In genomic region chr17:47449432-47449831, GRCm38 (mm10) we compare ENCODE assay signal across 18 mouse cellular contexts. TPM values are rescaled to one million over a fixed set of nuclear protein-coding genes. Genes with fewer than 3 reads are reported as not detected.
DNase-seq lines count a peak whose midpoint lies in the region; ATAC-seq and TF ChIP-seq lines count a peak whose summit lies in the region.
"Had no signal": no experiment of that assay in that cellular context is flagged by ENCODE, and none has a peak within 500 bp of the region (broad histone marks: within the 10 kb centered on the region; RNA-seq: fewer than 3 reads in every experiment).

No protein-coding gene starts in this region.

- no peak for DNase-seq in heart, postnatal 0 days (ENCODE audit: low spot score)
- no peak for DNase-seq in heart, adult 9 months (ENCODE audit: low spot score in 2 of 2)
- DNase-seq in lung, postnatal 25 days (ENCODE audit: low spot score) = no peak
- no peak for DNase-seq in stomach, postnatal 0 days (ENCODE audit: low spot score)
- no peak for DNase-seq in adrenal gland, adult (ENCODE audit: inconsistent age in 2 of 2, low spot score in 1 of 2)
- DNase-seq: adrenal gland, adult 2 months; cerebellum, adult 2 months; kidney, adult 8-10 months had no signal

- H3K4me3 ChIP-seq in heart, postnatal 0 days (ENCODE audit: low read depth, low read length) = no peak overlapping the region
- H3K4me3 ChIP-seq in lung, embryonic 15.5 days = no peak overlapping the region
- no peak overlapping the region; the same call in 1 of the 2 replicates for H3K4me3 ChIP-seq in intestine, embryonic 15.5 days (replicated peaks)
- H3K4me3 ChIP-seq in stomach, postnatal 0 days (ENCODE audit: low read depth, low read length) = no peak overlapping the region
- H3K4me3 ChIP-seq: forebrain, embryonic 15.5 days; myocyte had no signal

- peaks cover 61% of the 10 kb centered on the region for H3K4me1 ChIP-seq in heart, postnatal 0 days (ENCODE audit: control insufficient read depth, insufficient read depth)
- H3K4me1 ChIP-seq in lung, embryonic 15.5 days = peaks cover 64% of the 10 kb centered on the region
- H3K4me1 ChIP-seq in intestine, embryonic 15.5 days (replicated peaks) = peaks cover 54% of the 10 kb centered on the region
- peaks cover 14% of the 10 kb centered on the region for H3K4me1 ChIP-seq in stomach, postnatal 0 days (replicated peaks; ENCODE audit: control insufficient read depth, insufficient read depth)
- H3K4me1 ChIP-seq: forebrain, embryonic 15.5 days had no signal

- no peak for TF ChIP-seq EP300 in heart, postnatal 0 days (IDR thresholded peaks at IDR 0.05; ENCODE audit: low read depth)
- no peak for TF ChIP-seq EP300 in stomach, postnatal 0 days (optimal IDR thresholded peaks at IDR 0.05)

- H3K9ac ChIP-seq in heart, postnatal 0 days (replicated peaks; ENCODE audit: low read depth, low read length) = no peak overlapping the region
- H3K9ac ChIP-seq in lung, embryonic 15.5 days = no peak overlapping the region
- peak overlapping the region; percentile 33; the same call in 1 of the 2 replicates for H3K9ac ChIP-seq in intestine, embryonic 15.5 days
- H3K9ac ChIP-seq in stomach, postnatal 0 days (ENCODE audit: low read length) = no peak overlapping the region
- H3K9ac ChIP-seq: forebrain, embryonic 15.5 days; liver, embryonic 14.5 days had no signal

- no peaks in the 10 kb centered on the region for H3K36me3 ChIP-seq in heart, postnatal 0 days (replicated peaks; ENCODE audit: control insufficient read depth, insufficient read depth, low read length)
- no peaks in the 10 kb centered on the region for H3K36me3 ChIP-seq in lung, embryonic 15.5 days
- H3K36me3 ChIP-seq in intestine, embryonic 15.5 days = no peaks in the 10 kb centered on the region
- no peaks in the 10 kb centered on the region for H3K36me3 ChIP-seq in stomach, postnatal 0 days (ENCODE audit: control insufficient read depth, insufficient read depth, low read length)
- H3K36me3 ChIP-seq: forebrain, embryonic 15.5 days had no signal

- no peak overlapping the region for H3K4me2 ChIP-seq in heart, postnatal 0 days (ENCODE audit: low read depth, low read length)
- no peak overlapping the region for H3K4me2 ChIP-seq in lung, embryonic 15.5 days
- peak overlapping the region; percentile 44 for H3K4me2 ChIP-seq in intestine, embryonic 15.5 days (replicated peaks)
- H3K4me2 ChIP-seq in stomach, postnatal 0 days (replicated peaks; ENCODE audit: low read depth) = no peak overlapping the region
- H3K4me2 ChIP-seq: forebrain, embryonic 15.5 days had no signal

- ATAC-seq in heart, postnatal 0 days (ENCODE audit: insufficient read depth, low read depth) = no peak
- no peak for ATAC-seq in lung, embryonic 15.5 days (ENCODE audit: borderline replicate concordance, extremely low read depth, low FRiP score, low TSS enrichment)
- peak; percentile 69 for ATAC-seq in intestine, embryonic 15.5 days
- ATAC-seq in stomach, postnatal 0 days (ENCODE audit: low FRiP score, low TSS enrichment) = no peak
- ATAC-seq: CD4-positive, CD25-positive, alpha-beta regulatory T cell, adult 4 months; forebrain, embryonic 15.5 days; Patski had no signal

- H3K9me3 ChIP-seq in heart, postnatal 0 days (replicated peaks; ENCODE audit: control insufficient read depth, low read length) = no peaks in the 10 kb centered on the region
- H3K9me3 ChIP-seq in lung, embryonic 15.5 days = no peaks in the 10 kb centered on the region
- H3K9me3 ChIP-seq in intestine, embryonic 15.5 days = no peaks in the 10 kb centered on the region
- H3K9me3 ChIP-seq in stomach, postnatal 0 days (ENCODE audit: control insufficient read depth, low read length) = no peaks in the 10 kb centered on the region
- H3K9me3 ChIP-seq: forebrain, embryonic 15.5 days had no signal

- no peaks in the 10 kb centered on the region for H3K27me3 ChIP-seq in heart, postnatal 0 days (ENCODE audit: control insufficient read depth, insufficient read depth, low read length)
- H3K27me3 ChIP-seq in lung, embryonic 15.5 days = no peaks in the 10 kb centered on the region
- H3K27me3 ChIP-seq in intestine, embryonic 15.5 days (replicated peaks) = no peaks in the 10 kb centered on the region
- H3K27me3 ChIP-seq in stomach, postnatal 0 days (ENCODE audit: control insufficient read depth, insufficient read depth, low read length) = no peaks in the 10 kb centered on the region
- H3K27me3 ChIP-seq: forebrain, embryonic 15.5 days; Patski had no signal

- TF ChIP-seq CTCF in heart, postnatal 0 days (IDR thresholded peaks at IDR 0.05; ENCODE audit: low read depth) = no peak
- no peak for TF ChIP-seq CTCF in stomach, postnatal 0 days (IDR thresholded peaks at IDR 0.05; ENCODE audit: low read depth)

- 75% methylated on average over 5 of the region's 5 CpGs for WGBS in heart, postnatal 0 days
- 67% methylated on average over 5 of the region's 5 CpGs for WGBS in lung, embryonic 15.5 days
- WGBS in intestine, embryonic 15.5 days = 48% methylated on average over 5 of the region's 5 CpGs
- WGBS in stomach, postnatal 0 days = 56% methylated on average over 5 of the region's 5 CpGs

- H3K27ac ChIP-seq in heart, postnatal 0 days (ENCODE audit: low read depth) = peak overlapping the region; percentile 90
- 0 out of 2 replicates have a peak overlapping the region, but pooled peaks have one; percentile 18 for H3K27ac ChIP-seq in lung, embryonic 15.5 days
- H3K27ac ChIP-seq in intestine, embryonic 15.5 days = peak overlapping the region; percentile 96
- H3K27ac ChIP-seq in stomach, postnatal 0 days (replicated peaks) = peak overlapping the region; percentile 87
- H3K27ac ChIP-seq: forebrain, embryonic 15.5 days; liver, embryonic 14.5 days had no signal

RNA-seq across cellular contexts. Expression of gene 1700001C19Rik, which starts 12.3 kb away (rescaled TPM):
- 3.4 TPM in 1 of 2 replicates, not detected in the other for total RNA-seq in heart, postnatal 0 days (2014; rRNA removed; ENCODE audit: low replicate concordance)
- polyA plus RNA-seq in heart, postnatal 0 days (2015; fragmentation: Nextera tagmentation; extraction: Ambion mirVana) = 1.1 and 1.4 TPM in 2 replicates
- polyA plus RNA-seq in lung, embryonic 15.5 days (2015; fragmentation: Nextera tagmentation; extraction: Ambion mirVana) = 0.14 and 0.45 TPM in 2 replicates
- 0.28 and 0.38 TPM in 2 replicates for polyA plus RNA-seq in intestine, embryonic 15.5 days (2015; fragmentation: Nextera tagmentation; extraction: Ambion mirVana)
- 0.24 and 0.45 TPM in 2 replicates for polyA plus RNA-seq in stomach, postnatal 0 days (2015; fragmentation: Nextera tagmentation; extraction: Ambion mirVana)
- total RNA-seq: adrenal gland, adult 2 months; gastrocnemius, adult 18-20 months; layer of hippocampus, postnatal 14 days; left cerebral cortex, postnatal 36 days had no signal
- polyA plus RNA-seq: CD4-positive, CD25-positive, alpha-beta regulatory T cell, adult 4 months; myocyte had no signal

RNA-seq across cellular contexts. Expression of gene AI661453, which starts 13.0 kb away (rescaled TPM):
- 1.3 and 1.8 TPM in 2 replicates for total RNA-seq in heart, postnatal 0 days (2014; rRNA removed; ENCODE audit: low replicate concordance)
- 0.92 and 1.0 TPM in 2 replicates for polyA plus RNA-seq in heart, postnatal 0 days (2015; fragmentation: Nextera tagmentation; extraction: Ambion mirVana)
- polyA plus RNA-seq in lung, embryonic 15.5 days (2015; fragmentation: Nextera tagmentation; extraction: Ambion mirVana) = 2.0 and 2.4 TPM in 2 replicates
- polyA plus RNA-seq in intestine, embryonic 15.5 days (2015; fragmentation: Nextera tagmentation; extraction: Ambion mirVana) = 3.1 and 3.7 TPM in 2 replicates
- polyA plus RNA-seq in stomach, postnatal 0 days (2015; fragmentation: Nextera tagmentation; extraction: Ambion mirVana) = 8.9 and 10.9 TPM in 2 replicates
- polyA plus RNA-seq: CD4-positive, CD25-positive, alpha-beta regulatory T cell, adult 4 months had no signal

RNA-seq across cellular contexts. Expression of gene Guca1a, which starts 49.0 kb away (rescaled TPM):
- total RNA-seq in heart, postnatal 0 days (2014; rRNA removed; ENCODE audit: low replicate concordance) = not detected in 2 replicates
- 0.86 and 1.0 TPM in 2 replicates for polyA plus RNA-seq in heart, postnatal 0 days (2015; fragmentation: Nextera tagmentation; extraction: Ambion mirVana)
- 1.7 and 2.0 TPM in 2 replicates for polyA plus RNA-seq in lung, embryonic 15.5 days (2015; fragmentation: Nextera tagmentation; extraction: Ambion mirVana)
- polyA plus RNA-seq in intestine, embryonic 15.5 days (2015; fragmentation: Nextera tagmentation; extraction: Ambion mirVana) = 2.0 and 2.3 TPM in 2 replicates
- polyA plus RNA-seq in stomach, postnatal 0 days (2015; fragmentation: Nextera tagmentation; extraction: Ambion mirVana) = 5.4 and 6.7 TPM in 2 replicates
- total RNA-seq: gastrocnemius, adult 18-20 months had no signal
- polyA plus RNA-seq: CD4-positive, CD25-positive, alpha-beta regulatory T cell, adult 4 months had no signal

RNA-seq across cellular contexts. Expression of gene Taf8, which starts 52.7 kb away (rescaled TPM):
- total RNA-seq in heart, postnatal 0 days (2014; rRNA removed; ENCODE audit: low replicate concordance) = 14.7 and 26.4 TPM in 2 replicates
- 11.5 and 11.9 TPM in 2 replicates for polyA plus RNA-seq in heart, postnatal 0 days (2015; fragmentation: Nextera tagmentation; extraction: Ambion mirVana)
- 25.6 and 32.3 TPM in 2 replicates for polyA plus RNA-seq in lung, embryonic 15.5 days (2015; fragmentation: Nextera tagmentation; extraction: Ambion mirVana)
- polyA plus RNA-seq in intestine, embryonic 15.5 days (2015; fragmentation: Nextera tagmentation; extraction: Ambion mirVana) = 20.4 and 21.9 TPM in 2 replicates
- polyA plus RNA-seq in stomach, postnatal 0 days (2015; fragmentation: Nextera tagmentation; extraction: Ambion mirVana) = 11.0 and 11.1 TPM in 2 replicates

RNA-seq across cellular contexts. Expression of gene Ccnd3, which starts 55.4 kb away (rescaled TPM):
- 231 and 248 TPM in 2 replicates for total RNA-seq in heart, postnatal 0 days (2014; rRNA removed; ENCODE audit: low replicate concordance)
- polyA plus RNA-seq in heart, postnatal 0 days (2015; fragmentation: Nextera tagmentation; extraction: Ambion mirVana) = 180 and 187 TPM in 2 replicates
- 286 and 294 TPM in 2 replicates for polyA plus RNA-seq in lung, embryonic 15.5 days (2015; fragmentation: Nextera tagmentation; extraction: Ambion mirVana)
- polyA plus RNA-seq in intestine, embryonic 15.5 days (2015; fragmentation: Nextera tagmentation; extraction: Ambion mirVana) = 394 and 407 TPM in 2 replicates
- polyA plus RNA-seq in stomach, postnatal 0 days (2015; fragmentation: Nextera tagmentation; extraction: Ambion mirVana) = 219 and 242 TPM in 2 replicates

Comparison
In these comparisons a context has a peak if more than half of its experiments do, and no peak if none do; other contexts are left out.
1. H3K27ac ChIP-seq: peak in every context shown above with its lines; median percentile 96 in intestine, embryonic 15.5 days; 90 in heart, postnatal 0 days; 87 in stomach, postnatal 0 days; 18 in lung, embryonic 15.5 days.